Mouse (Mus musculus): ENCODE results near the gene Fermt2. TPM values are rescaled to one million over a fixed set of nuclear protein-coding genes. Genes with fewer than 3 reads are reported as not detected.
A peak's percentile ranks its signal among the peaks of the same experiment; 100 is the strongest.

The Fermt2 gene
- polyA plus RNA-seq, 1 experiment from 2014 or later: 206 TPM

DNA sequence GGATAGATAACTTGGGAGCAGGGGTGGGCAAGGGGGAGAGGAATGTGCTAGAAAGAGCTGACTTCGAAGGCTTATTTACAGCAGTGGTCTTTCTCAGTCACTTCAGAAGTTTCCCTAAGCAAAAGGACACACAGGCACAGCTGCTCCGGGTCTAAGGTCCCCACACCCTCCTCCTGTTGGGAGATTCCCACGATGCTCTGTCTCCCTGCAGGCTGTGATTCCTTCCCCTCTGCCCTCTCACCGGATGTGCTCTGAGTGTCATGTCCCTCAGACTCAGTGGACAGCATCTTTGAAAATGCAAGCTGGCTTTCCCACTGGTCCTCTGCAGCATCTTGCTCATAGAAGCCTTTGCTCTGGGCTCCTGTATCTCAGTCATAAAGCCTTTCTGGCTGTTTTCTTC, 77.8 kb downstream of the Fermt2 start:
- no peak overlapping the region for H3K4me2 ChIP-seq
- peak overlapping the region; percentile 87 for H3K27ac ChIP-seq (ENCODE audit: poor library complexity, severe bottlenecking)
- 0 out of 2 replicates have a peak, but pooled peaks cover 4% of the 10 kb centered on the region for H3K36me3 ChIP-seq
- H3K4me3 ChIP-seq: no peak overlapping the region
- no peaks in the 10 kb centered on the region for H3K9me3 ChIP-seq (replicated peaks)
- ATAC-seq (ENCODE audit: insufficient number of reproducible peaks, low FRiP score): no peak
- H3K9ac ChIP-seq: 0 out of 2 replicates have a peak overlapping the region, but pooled peaks have one; percentile 28
- no peaks in the 10 kb centered on the region for H3K27me3 ChIP-seq (replicated peaks)
- H3K4me1 ChIP-seq (replicated peaks): peaks cover 62% of the 10 kb centered on the region
- WGBS: 39% methylated on average over 4 of the region's 4 CpGs

DNA sequence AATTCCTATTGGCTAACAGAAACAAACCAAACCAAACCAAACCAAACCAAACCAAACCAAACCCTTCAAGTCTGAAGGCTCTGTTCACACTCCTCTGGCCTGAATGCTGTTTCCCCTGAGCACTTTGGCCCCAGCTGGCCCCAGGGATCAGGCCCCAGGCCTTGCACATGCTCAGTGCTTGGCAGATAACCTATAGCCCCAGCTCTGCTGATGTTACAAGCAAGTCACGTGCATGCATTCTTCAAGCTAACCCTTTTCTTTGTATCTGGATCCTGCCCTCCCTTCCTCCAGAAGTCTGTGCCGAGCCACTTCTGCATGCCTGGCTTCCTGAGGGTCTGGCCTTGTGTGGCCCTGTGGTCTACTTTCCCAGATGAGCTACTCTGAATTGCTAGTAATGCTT, 78.8 kb downstream of the Fermt2 start:
- no peak overlapping the region for H3K9ac ChIP-seq
- H3K9me3 ChIP-seq (replicated peaks): no peaks in the 10 kb centered on the region
- no peak overlapping the region for H3K4me3 ChIP-seq
- H3K27me3 ChIP-seq (replicated peaks): no peaks in the 10 kb centered on the region
- H3K4me2 ChIP-seq: no peak overlapping the region
- WGBS: 6% methylated on average over 2 of the region's 2 CpGs
- H3K4me1 ChIP-seq (replicated peaks): peaks cover 53% of the 10 kb centered on the region
- peak overlapping the region; percentile 51; the same call in 1 of the 2 replicates for H3K27ac ChIP-seq (ENCODE audit: poor library complexity, severe bottlenecking)
- peak; percentile 74 for ATAC-seq (ENCODE audit: insufficient number of reproducible peaks, low FRiP score)
- 0 out of 2 replicates have a peak, but pooled peaks cover 4% of the 10 kb centered on the region for H3K36me3 ChIP-seq

GRCm38 (mm10) chr14:45446777-45447176, 83.1 kb downstream of the Fermt2 start:
- no peak overlapping the region for H3K9ac ChIP-seq
- no peaks in the 10 kb centered on the region for H3K27me3 ChIP-seq (replicated peaks)
- H3K36me3 ChIP-seq: no peaks in the 10 kb centered on the region
- H3K4me1 ChIP-seq (replicated peaks): peaks cover 26% of the 10 kb centered on the region
- WGBS: 65% methylated on average over 3 of the region's 3 CpGs
- no peak for ATAC-seq (ENCODE audit: insufficient number of reproducible peaks, low FRiP score)
- H3K4me2 ChIP-seq: no peak overlapping the region
- H3K4me3 ChIP-seq: no peak overlapping the region
- no peak overlapping the region for H3K27ac ChIP-seq (ENCODE audit: poor library complexity, severe bottlenecking)
- H3K9me3 ChIP-seq (replicated peaks): no peaks in the 10 kb centered on the region

- WGBS: 29% methylated on average over 12 of the region's 12 CpGs
- 0 out of 2 replicates have a peak overlapping the region, but pooled peaks have one; percentile 6 for H3K27ac ChIP-seq (ENCODE audit: poor library complexity, severe bottlenecking)
- H3K4me1 ChIP-seq (replicated peaks): peaks cover 14% of the 10 kb centered on the region
- H3K36me3 ChIP-seq: no peaks in the 10 kb centered on the region
- H3K9ac ChIP-seq: no peak overlapping the region
- no peaks in the 10 kb centered on the region for H3K27me3 ChIP-seq (replicated peaks)
- no peaks in the 10 kb centered on the region for H3K9me3 ChIP-seq (replicated peaks)
- peak overlapping the region; percentile 8 for H3K4me2 ChIP-seq
- peak; percentile 54; the same call in 1 of the 2 replicates for ATAC-seq (ENCODE audit: insufficient number of reproducible peaks, low FRiP score)
- H3K4me3 ChIP-seq: no peak overlapping the region
Measured at GRCm38 (mm10) chr14:45445445-45445844, 84.5 kb downstream of the Fermt2 start.

- Histone ChIP-seq H3K27me3 (replicated peaks) (no peaks in the 10 kb centered on the region), H3K4me1 (replicated peaks) (peaks cover 14% of the 10 kb centered on the region), H3K9ac (no peak overlapping the region), H3K27ac (ENCODE audit: poor library complexity, severe bottlenecking) (no peak overlapping the region), H3K4me3 (no peak overlapping the region), H3K4me2 (no peak overlapping the region), H3K36me3 (no peaks in the 10 kb centered on the region), H3K9me3 (replicated peaks) (no peaks in the 10 kb centered on the region)
- WGBS: 60% methylated on average over 7 of the region's 7 CpGs
- no peak for ATAC-seq (ENCODE audit: insufficient number of reproducible peaks, low FRiP score)
Measured at GRCm38 (mm10) chr14:45444870-45445269, 85.0 kb downstream of the Fermt2 start.

- ATAC-seq (ENCODE audit: insufficient number of reproducible peaks, low FRiP score): no peak
- H3K9ac ChIP-seq: no peak overlapping the region
- no peaks in the 10 kb centered on the region for H3K27me3 ChIP-seq (replicated peaks)
- H3K27ac ChIP-seq (ENCODE audit: poor library complexity, severe bottlenecking): no peak overlapping the region
- H3K9me3 ChIP-seq (replicated peaks): no peaks in the 10 kb centered on the region
- WGBS: 58% methylated on average over 12 of the region's 12 CpGs
- no peak overlapping the region for H3K4me2 ChIP-seq
- H3K4me1 ChIP-seq (replicated peaks): peaks cover 19% of the 10 kb centered on the region
- H3K4me3 ChIP-seq: no peak overlapping the region
- no peaks in the 10 kb centered on the region for H3K36me3 ChIP-seq
Measured at GRCm38 (mm10) chr14:45442781-45443560, 86.9 kb downstream of the Fermt2 start.

DNA sequence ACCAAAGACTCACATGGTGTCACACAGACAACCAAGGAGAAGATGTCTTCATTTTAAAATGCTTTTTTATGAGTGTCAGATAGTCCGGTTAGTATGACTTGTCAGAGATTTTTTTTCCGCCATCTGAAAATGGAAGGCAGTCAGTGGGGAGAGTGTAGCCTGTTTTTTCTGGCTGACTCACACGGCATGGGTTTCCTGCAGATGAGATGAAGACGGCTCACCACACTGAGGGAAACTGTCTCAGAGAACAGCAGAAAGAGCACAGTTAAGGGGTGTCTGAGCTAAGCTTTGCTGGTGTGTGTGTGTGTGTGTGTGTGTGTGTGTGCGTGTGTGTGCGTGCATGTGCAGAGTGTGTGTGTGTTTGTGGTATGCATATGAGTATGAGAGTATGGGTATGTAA, 88.6 kb downstream of the Fermt2 start:
- WGBS: 60% methylated on average over 6 of the region's 6 CpGs
- Histone ChIP-seq H3K36me3 (no peaks in the 10 kb centered on the region), H3K4me2 (no peak overlapping the region), H3K4me3 (no peak overlapping the region), H3K9ac (no peak overlapping the region), H3K27me3 (replicated peaks) (no peaks in the 10 kb centered on the region), H3K9me3 (replicated peaks) (no peaks in the 10 kb centered on the region), H3K27ac (ENCODE audit: poor library complexity, severe bottlenecking) (no peak overlapping the region), H3K4me1 (replicated peaks) (peaks cover 29% of the 10 kb centered on the region)
- ATAC-seq (ENCODE audit: insufficient number of reproducible peaks, low FRiP score): no peak

- Histone ChIP-seq H3K9me3 (replicated peaks) (no peaks in the 10 kb centered on the region), H3K9ac (no peak overlapping the region), H3K4me3 (no peak overlapping the region), H3K27me3 (replicated peaks) (no peaks in the 10 kb centered on the region), H3K36me3 (no peaks in the 10 kb centered on the region), H3K4me2 (no peak overlapping the region), H3K4me1 (replicated peaks) (peaks cover 18% of the 10 kb centered on the region), H3K27ac (ENCODE audit: poor library complexity, severe bottlenecking) (no peak overlapping the region)
- 72% methylated on average over 9 of the region's 9 CpGs for WGBS
- no peak for ATAC-seq (ENCODE audit: insufficient number of reproducible peaks, low FRiP score)
Measured at GRCm38 (mm10) chr14:45439387-45439786, 90.5 kb downstream of the Fermt2 start.

- Histone ChIP-seq H3K9ac (no peak overlapping the region), H3K4me3 (no peak overlapping the region), H3K27ac (ENCODE audit: poor library complexity, severe bottlenecking) (no peak overlapping the region), H3K4me1 (replicated peaks) (peaks cover 18% of the 10 kb centered on the region), H3K4me2 (no peak overlapping the region), H3K36me3 (no peaks in the 10 kb centered on the region), H3K27me3 (replicated peaks) (no peaks in the 10 kb centered on the region), H3K9me3 (replicated peaks) (no peaks in the 10 kb centered on the region)
- WGBS: 93% methylated on average over 2 of the region's 2 CpGs
- ATAC-seq (ENCODE audit: insufficient number of reproducible peaks, low FRiP score): no peak
Measured at GRCm38 (mm10) chr14:45438931-45439275, 91.0 kb downstream of the Fermt2 start.

GRCm38 (mm10) chr14:45438250-45438930, 91.5 kb downstream of the Fermt2 start:
- Histone ChIP-seq H3K4me3 (no peak overlapping the region), H3K27me3 (replicated peaks) (no peaks in the 10 kb centered on the region), H3K27ac (ENCODE audit: poor library complexity, severe bottlenecking) (no peak overlapping the region), H3K9ac (no peak overlapping the region), H3K4me2 (no peak overlapping the region), H3K36me3 (no peaks in the 10 kb centered on the region), H3K9me3 (replicated peaks) (no peaks in the 10 kb centered on the region), H3K4me1 (replicated peaks) (peaks cover 18% of the 10 kb centered on the region)
- WGBS: 70% methylated on average over 19 of the region's 19 CpGs
- no peak for ATAC-seq (ENCODE audit: insufficient number of reproducible peaks, low FRiP score)

GRCm38 (mm10) chr14:45434220-45434619, 95.7 kb downstream of the Fermt2 start:
- H3K4me2 ChIP-seq: no peak overlapping the region
- 63% methylated on average over 6 of the region's 6 CpGs for WGBS
- no peak overlapping the region for H3K4me3 ChIP-seq
- no peaks in the 10 kb centered on the region for H3K36me3 ChIP-seq
- H3K9ac ChIP-seq: no peak overlapping the region
- no peak for ATAC-seq (ENCODE audit: insufficient number of reproducible peaks, low FRiP score)
- no peak overlapping the region for H3K27ac ChIP-seq (ENCODE audit: poor library complexity, severe bottlenecking)
- H3K9me3 ChIP-seq (replicated peaks): peaks cover 7% of the 10 kb centered on the region
- no peaks in the 10 kb centered on the region for H3K27me3 ChIP-seq (replicated peaks)
- peaks cover 15% of the 10 kb centered on the region for H3K4me1 ChIP-seq (replicated peaks)
